Mouse (Mus musculus): Measurements from ENCODE around the gene Kcna3. TPM values are rescaled to one million over a fixed set of nuclear protein-coding genes. Genes with fewer than 3 reads are reported as not detected.

Kcna3 gene
- 6.8 and 7.1 TPM in 2 replicates for polyA plus RNA-seq (2015; fragmentation: Nextera tagmentation; extraction: Ambion mirVana)

DNA sequence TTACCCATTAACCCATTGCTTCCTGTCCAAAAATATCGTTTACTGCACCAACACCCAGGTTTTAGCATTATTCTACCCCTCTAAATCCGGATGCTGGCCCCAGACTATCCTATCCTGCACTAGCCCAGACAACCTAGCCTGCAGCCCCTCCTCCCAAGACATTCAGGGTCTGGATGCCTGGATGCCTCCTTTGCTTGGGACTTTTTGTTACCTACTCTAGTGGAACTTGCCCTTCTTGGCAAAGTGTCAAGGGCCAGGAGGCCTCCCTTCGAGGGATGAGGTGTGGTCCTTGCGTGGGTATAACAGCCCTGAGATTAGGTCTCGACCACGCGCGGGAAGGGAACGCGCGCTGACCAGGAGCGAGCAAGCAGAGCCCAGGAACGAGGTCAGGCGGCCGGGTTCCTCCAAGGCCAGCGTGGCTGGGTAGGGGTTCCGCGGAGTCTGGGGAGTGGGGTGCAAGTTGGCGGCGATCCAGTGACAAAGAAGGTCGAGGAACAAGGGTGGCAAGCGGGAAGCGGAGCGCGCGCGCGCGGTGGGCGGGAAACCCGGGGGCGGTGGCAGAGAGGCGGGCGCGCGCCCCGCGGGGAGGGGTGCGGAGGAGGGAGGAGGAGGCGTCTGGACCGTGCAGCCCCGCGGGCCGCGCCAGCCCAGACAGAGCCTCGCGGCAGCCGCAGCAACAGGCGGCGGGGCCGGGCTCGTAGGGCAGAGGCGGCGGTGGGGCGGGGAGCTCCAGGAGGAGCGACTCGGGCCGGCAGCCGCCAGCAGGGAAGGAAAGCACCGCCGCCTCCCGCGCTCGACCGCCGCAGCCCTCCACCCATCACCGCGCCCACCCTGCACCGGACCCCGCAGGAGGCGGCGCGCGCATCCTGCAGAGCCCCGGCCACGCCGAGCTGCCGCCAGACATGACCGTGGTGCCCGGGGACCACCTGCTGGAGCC is at the start of gene Kcna3:
Kcna3 (plus strand) TSS at position 649 of the 937 bp plus-strand sequence.
- Histone ChIP-seq H3K4me1 (replicated peaks) (peaks cover 49% of the 10 kb centered on the region), H3K4me2 (peak within 1 kb of the TSS; percentile 81), H3K36me3 (no peaks in the 10 kb centered on the region), H3K9ac (peak within 1 kb of the TSS; percentile 88), H3K27ac (peak within 1 kb of the TSS; percentile 85), H3K4me3 (peak within 1 kb of the TSS; percentile 74), H3K27me3 (no peaks in the 10 kb centered on the region), H3K9me3 (no peaks in the 10 kb centered on the region)
- ATAC-seq (ENCODE audit: low FRiP score): peak; percentile 95
- 2% methylated on average over 58 of the region's 80 CpGs for WGBS

DNA sequence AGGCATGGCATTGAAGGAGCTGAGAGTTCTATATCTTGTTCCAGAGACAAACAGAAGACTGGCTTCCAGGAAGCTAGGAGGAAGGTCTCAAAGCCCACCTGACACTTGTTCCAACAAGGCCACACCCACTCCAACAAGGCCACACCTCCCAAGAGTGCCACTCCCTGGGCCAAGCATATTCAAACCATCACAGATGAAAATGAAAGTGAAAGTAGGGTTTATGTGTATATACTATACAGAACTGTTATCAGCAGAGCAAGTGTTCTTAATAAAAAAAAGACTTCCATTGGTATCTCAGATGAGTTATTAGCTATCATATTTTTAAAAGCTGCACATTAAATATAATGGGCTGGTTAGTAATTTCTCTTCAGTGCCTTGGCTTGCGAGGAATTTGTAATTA is 44.6 kb upstream of the Kcna3 start:
- Histone ChIP-seq H3K9ac (no peak overlapping the region), H3K27ac (no peak overlapping the region), H3K36me3 (no peaks in the 10 kb centered on the region), H3K4me2 (no peak overlapping the region), H3K9me3 (no peaks in the 10 kb centered on the region), H3K4me3 (no peak overlapping the region), H3K4me1 (replicated peaks) (0 out of 2 replicates have a peak, but pooled peaks cover 12% of the 10 kb centered on the region), H3K27me3 (no peaks in the 10 kb centered on the region)
- ATAC-seq (ENCODE audit: low FRiP score): no peak
- WGBS: 79% methylated on average over 1 of the region's 1 CpGs

DNA sequence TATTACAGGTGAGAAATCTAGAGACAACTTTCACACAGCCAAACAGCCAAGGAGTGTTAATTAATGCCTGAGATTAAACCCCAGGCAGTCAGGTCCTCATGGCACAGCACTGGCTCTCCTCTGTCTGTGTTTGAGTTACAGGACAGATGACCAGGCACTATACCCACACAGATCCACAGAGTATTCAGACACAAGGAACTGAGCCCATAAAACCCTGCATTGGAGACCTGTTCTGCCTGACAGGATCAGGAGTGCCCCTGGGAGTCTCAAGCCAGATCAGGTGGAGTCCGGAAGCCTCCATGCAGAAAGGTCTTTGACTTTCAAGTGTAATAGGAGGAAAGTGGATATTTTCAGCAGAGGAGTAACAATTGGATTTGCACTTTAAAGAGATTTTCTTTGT is 40.6 kb upstream of the Kcna3 start:
- Histone ChIP-seq H3K9me3 (no peaks in the 10 kb centered on the region), H3K9ac (no peak overlapping the region), H3K27ac (no peak overlapping the region), H3K4me2 (no peak overlapping the region), H3K36me3 (no peaks in the 10 kb centered on the region), H3K27me3 (no peaks in the 10 kb centered on the region), H3K4me1 (replicated peaks) (0 out of 2 replicates have a peak, but pooled peaks cover 9% of the 10 kb centered on the region), H3K4me3 (no peak overlapping the region)
- 71% methylated on average over 1 of the region's 1 CpGs for WGBS
- no peak for ATAC-seq (ENCODE audit: low FRiP score)

DNA sequence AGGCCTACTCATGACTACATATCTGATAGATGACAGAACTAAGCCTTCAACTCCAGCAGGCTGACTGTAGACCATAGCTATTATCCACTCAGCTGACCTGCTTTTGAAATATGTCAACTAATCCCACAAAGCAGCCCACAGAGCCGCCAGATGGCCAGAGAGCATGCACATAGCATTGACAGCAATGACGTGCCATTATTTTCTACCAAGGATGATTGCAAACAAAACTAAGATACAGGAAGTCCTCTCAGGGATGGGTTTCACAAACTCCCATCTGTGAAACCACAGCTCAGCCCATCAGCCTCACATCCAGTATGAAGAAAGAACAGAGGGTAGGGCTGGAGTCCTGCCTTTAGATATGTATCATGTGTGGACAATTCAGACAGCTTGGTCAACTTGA is 39.8 kb upstream of the Kcna3 start:
- Histone ChIP-seq H3K36me3 (no peaks in the 10 kb centered on the region), H3K4me2 (no peak overlapping the region), H3K27me3 (no peaks in the 10 kb centered on the region), H3K9me3 (no peaks in the 10 kb centered on the region), H3K27ac (no peak overlapping the region), H3K9ac (no peak overlapping the region), H3K4me1 (replicated peaks) (0 out of 2 replicates have a peak, but pooled peaks cover 9% of the 10 kb centered on the region), H3K4me3 (no peak overlapping the region)
- WGBS: 87% methylated on average over 2 of the region's 2 CpGs
- no peak for ATAC-seq (ENCODE audit: low FRiP score)

DNA sequence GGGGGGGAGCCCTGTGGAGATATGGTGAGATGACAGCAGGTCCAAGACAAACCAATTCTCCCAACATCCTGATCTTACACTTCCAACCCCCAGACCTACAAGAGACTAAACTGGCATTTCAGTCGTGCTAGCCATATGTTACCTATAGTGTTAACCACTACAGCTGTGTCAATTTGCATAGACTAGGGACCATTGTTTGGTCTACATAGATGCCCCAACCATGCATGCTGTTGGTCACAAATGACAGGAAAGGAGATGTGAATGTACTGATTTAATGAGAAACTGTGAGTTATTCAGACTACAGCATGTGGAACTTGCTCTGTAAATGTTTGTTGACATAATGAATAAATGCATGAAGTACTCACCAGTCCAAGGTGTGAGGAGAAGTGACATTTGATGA is 37.6 kb upstream of the Kcna3 start:
- H3K27ac ChIP-seq: no peak overlapping the region
- H3K9ac ChIP-seq: no peak overlapping the region
- no peak for ATAC-seq (ENCODE audit: low FRiP score)
- no peaks in the 10 kb centered on the region for H3K36me3 ChIP-seq
- no peak overlapping the region for H3K4me2 ChIP-seq
- no peaks in the 10 kb centered on the region for H3K9me3 ChIP-seq
- H3K27me3 ChIP-seq: no peaks in the 10 kb centered on the region
- H3K4me1 ChIP-seq (replicated peaks): 0 out of 2 replicates have a peak, but pooled peaks cover 2% of the 10 kb centered on the region
- WGBS: 75% methylated on average over 1 of the region's 1 CpGs
- no peak overlapping the region for H3K4me3 ChIP-seq

DNA sequence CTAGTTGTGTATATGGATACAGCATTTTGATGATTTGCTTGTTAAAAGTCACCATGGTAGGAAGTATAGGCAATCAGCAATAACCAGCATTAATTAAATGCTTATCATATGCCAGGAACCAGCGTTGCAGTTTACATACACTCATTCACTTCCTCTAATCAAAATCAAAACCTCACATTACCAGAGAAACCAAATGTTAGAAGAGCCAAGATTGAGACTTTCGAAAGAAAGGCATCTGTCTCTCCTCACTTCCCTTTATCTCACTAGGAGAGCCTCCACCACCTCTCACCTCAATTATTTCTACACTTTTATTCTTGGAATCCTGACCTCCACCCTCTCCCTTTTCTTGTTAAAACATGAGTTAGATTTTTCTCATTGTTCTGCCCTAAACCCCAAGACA is 35.8 kb upstream of the Kcna3 start:
- no peak for ATAC-seq (ENCODE audit: low FRiP score)
- Histone ChIP-seq H3K36me3 (no peaks in the 10 kb centered on the region), H3K27me3 (no peaks in the 10 kb centered on the region), H3K27ac (no peak overlapping the region), H3K9ac (no peak overlapping the region), H3K9me3 (no peaks in the 10 kb centered on the region), H3K4me1 (replicated peaks) (no peaks in the 10 kb centered on the region), H3K4me3 (no peak overlapping the region), H3K4me2 (no peak overlapping the region)
- 81% methylated on average over 2 of the region's 2 CpGs for WGBS

DNA sequence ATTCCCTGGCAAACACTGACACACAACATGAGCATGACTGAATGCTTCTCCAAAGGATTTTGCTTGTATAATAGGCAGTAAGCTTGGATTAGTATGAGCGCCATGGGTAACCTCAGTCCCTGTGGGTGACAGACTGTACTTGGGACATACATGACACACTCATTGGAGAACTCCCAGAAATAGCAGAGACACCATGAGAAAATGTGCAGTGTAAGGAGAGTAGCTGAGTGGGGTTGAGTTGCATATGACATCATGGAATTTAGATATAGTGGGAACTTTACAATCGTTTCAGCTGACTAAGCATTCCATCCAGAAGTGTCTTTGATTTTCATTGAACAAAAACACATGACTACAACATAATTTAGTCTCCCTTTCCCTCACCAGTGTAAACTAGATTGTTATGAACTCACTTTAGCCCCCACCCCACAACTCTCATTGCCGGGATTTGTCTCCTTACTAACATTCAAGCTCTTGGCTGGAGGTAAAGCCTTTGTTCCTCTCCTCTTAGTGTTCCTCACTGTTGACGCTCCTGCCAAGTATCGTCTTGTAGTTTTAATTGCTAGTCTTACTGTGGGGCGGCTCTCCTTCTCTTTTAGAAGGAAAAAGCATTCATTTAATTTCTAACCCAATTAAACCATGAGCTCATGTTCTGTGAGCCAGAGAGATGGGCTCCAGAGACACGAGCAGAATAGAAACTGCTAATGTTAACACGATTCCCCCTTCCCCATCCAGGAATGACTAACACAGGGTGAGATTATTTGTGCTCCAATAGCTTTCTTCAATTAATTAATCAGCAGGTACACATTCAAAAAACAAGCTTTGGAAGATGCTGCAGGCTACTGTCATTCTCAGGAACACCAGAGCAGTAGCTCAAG is 33.5 kb upstream of the Kcna3 start:
- Histone ChIP-seq H3K4me1 (replicated peaks) (no peaks in the 10 kb centered on the region), H3K9ac (no peak overlapping the region), H3K36me3 (no peaks in the 10 kb centered on the region), H3K27ac (no peak overlapping the region), H3K27me3 (no peaks in the 10 kb centered on the region), H3K9me3 (no peaks in the 10 kb centered on the region), H3K4me2 (no peak overlapping the region), H3K4me3 (no peak overlapping the region)
- WGBS: 79% methylated on average over 8 of the region's 8 CpGs
- ATAC-seq (ENCODE audit: low FRiP score): no peak

DNA sequence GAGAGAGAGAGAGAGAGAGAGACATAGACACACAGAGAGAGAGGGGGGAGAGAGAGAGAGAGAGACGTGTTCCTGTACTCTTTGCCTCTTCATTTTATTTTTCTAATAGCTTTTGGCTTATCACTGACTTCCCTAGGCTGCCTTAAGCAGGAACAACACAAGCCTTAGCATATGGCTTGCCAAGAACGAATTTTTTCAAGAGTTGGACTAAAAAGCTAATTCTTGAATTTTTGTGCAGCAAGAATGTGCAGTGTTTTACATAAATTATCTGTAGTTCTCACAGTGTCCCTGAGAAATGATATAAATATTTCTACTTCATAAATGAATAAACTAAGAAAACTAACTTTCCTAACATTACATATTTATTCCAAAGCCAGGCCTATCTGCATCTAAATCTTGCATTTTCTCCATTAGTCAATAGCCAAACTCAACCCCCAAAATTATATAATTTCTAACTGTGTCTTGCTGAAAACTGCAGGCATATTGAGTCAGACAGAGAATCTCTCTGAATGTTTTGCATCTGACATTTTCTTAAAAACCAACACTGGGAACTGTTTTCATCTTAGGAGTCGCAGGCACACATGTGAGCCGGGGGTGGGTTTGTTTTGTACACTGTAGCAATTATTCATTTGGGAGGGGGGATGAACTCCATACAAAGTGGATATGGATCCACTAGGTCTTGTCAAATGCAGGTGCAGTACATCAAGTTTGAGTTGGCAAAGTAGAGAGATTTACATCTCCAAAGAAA is 26.5 kb upstream of the Kcna3 start:
- H3K27me3 ChIP-seq: no peaks in the 10 kb centered on the region
- H3K9ac ChIP-seq: no peak overlapping the region
- no peak overlapping the region for H3K27ac ChIP-seq
- no peaks in the 10 kb centered on the region for H3K4me1 ChIP-seq (replicated peaks)
- no peak overlapping the region for H3K4me3 ChIP-seq
- H3K4me2 ChIP-seq: no peak overlapping the region
- no peaks in the 10 kb centered on the region for H3K9me3 ChIP-seq
- WGBS: 89% methylated on average over 4 of the region's 4 CpGs
- ATAC-seq (ENCODE audit: low FRiP score): no peak
- no peaks in the 10 kb centered on the region for H3K36me3 ChIP-seq

DNA sequence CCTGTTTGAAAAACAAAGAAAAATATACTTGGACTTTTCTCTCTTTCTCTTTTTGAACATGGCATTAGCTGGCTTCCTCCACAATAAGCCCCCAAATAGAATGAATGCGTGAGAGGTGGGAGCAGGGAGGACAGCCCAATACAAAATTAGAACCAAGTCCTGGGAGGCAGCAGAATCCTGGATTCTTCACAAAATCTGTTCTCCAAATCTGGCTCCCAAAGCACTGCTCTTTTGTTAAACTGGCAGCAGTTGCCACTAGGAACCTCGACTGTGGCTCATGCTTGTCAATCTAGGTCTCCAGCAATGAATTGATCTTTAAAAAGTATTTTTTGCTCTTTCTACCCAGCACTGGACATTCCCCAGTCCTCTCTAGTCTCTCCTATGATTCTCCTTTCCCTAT is 17.7 kb upstream of the Kcna3 start:
- H3K4me3 ChIP-seq: no peak overlapping the region
- no peaks in the 10 kb centered on the region for H3K4me1 ChIP-seq (replicated peaks)
- no peak for ATAC-seq (ENCODE audit: low FRiP score)
- no peaks in the 10 kb centered on the region for H3K9me3 ChIP-seq
- H3K27ac ChIP-seq: no peak overlapping the region
- H3K36me3 ChIP-seq: no peaks in the 10 kb centered on the region
- WGBS: 64% methylated on average over 2 of the region's 2 CpGs
- H3K27me3 ChIP-seq: no peaks in the 10 kb centered on the region
- H3K9ac ChIP-seq: no peak overlapping the region
- no peak overlapping the region for H3K4me2 ChIP-seq

DNA sequence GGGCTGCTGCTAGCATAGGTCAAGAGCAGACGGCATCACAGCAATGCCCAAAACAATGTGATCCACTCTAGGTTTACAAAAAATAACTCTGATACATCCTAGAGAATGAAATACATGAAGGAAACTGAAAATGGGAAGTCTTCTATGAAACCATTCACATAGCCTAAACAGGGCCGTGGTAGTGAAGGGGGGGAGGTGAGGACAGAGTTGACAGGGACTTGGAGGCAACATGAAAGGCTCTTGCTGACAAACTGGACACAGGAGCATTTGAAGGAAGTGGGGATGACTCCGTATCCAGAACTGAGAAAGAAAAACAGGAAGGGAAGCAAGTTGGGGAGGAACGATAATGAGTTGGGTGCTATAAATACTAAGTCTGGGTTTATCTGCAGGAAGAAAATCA is 4.4 kb upstream of the Kcna3 start:
- no peak overlapping the region for H3K4me2 ChIP-seq
- no peaks in the 10 kb centered on the region for H3K27me3 ChIP-seq
- H3K4me1 ChIP-seq (replicated peaks): peaks cover 18% of the 10 kb centered on the region
- no peaks in the 10 kb centered on the region for H3K9me3 ChIP-seq
- no peak for ATAC-seq (ENCODE audit: low FRiP score)
- H3K36me3 ChIP-seq: no peaks in the 10 kb centered on the region
- no peak overlapping the region for H3K9ac ChIP-seq
- whole genome bisulfite sequencing: 89% methylated on average over 4 of the region's 4 CpGs
- H3K27ac ChIP-seq: no peak overlapping the region
- H3K4me3 ChIP-seq: no peak overlapping the region

DNA sequence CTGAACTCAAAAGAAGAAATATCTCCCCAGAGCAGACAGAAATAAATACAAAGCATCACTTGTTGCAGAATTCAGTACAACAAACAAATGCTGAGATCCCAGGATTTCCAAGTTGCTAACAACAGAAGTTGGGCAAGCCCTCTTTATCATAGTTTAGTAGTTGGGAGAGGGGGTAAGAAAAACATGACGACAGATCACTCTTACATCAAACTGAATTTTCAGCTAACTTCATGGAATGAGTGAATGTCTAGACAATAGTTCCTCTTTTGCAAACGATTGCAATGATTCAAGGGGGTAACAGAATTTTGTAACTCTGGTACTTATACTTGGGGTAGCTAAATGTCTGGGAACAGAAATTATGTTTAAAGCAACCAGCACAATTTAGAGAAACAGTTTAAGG is 1.2 kb upstream of the Kcna3 start:
- ATAC-seq (ENCODE audit: low FRiP score): no peak
- peak overlapping the region; percentile 81; the same call in 1 of the 2 replicates for H3K4me2 ChIP-seq
- peak overlapping the region; percentile 85; the same call in 1 of the 2 replicates for H3K27ac ChIP-seq
- 67% methylated on average over 2 of the region's 2 CpGs for WGBS
- no peaks in the 10 kb centered on the region for H3K27me3 ChIP-seq
- no peak overlapping the region for H3K9ac ChIP-seq
- H3K9me3 ChIP-seq: no peaks in the 10 kb centered on the region
- no peaks in the 10 kb centered on the region for H3K36me3 ChIP-seq
- peak overlapping the region; percentile 74; the same call in 1 of the 2 replicates for H3K4me3 ChIP-seq
- H3K4me1 ChIP-seq (replicated peaks): peaks cover 46% of the 10 kb centered on the region

Data from hindbrain, embryonic 13.5 days (tissue).